Mouse (Mus musculus) midbrain, embryonic 16.5 days (tissue): ENCODE results near the gene Rnf227. TPM values are rescaled to one million over a fixed set of nuclear protein-coding genes. Genes with fewer than 3 reads are reported as not detected.

Experiments
- ATAC-seq: fragments of 200-750 bp; cut with Nextera tagmentation; 2 replicates; pipeline ENCODE4 v1.8.0; 2017; ENCODE audit warnings: moderate TSS enrichment
- H3K27ac ChIP-seq: fragments of 300-500 bp; sonication (generic); 2 replicates; pipeline ENCODE4 v1.5.1; 2014; ENCODE audit warnings: mild to moderate bottlenecking, low read length, mixed read lengths
- H3K27me3 ChIP-seq: fragments of 300-500 bp; sonication (generic); 2 replicates; pipeline ENCODE4 v1.6.1; 2014; ENCODE audit warnings: low read depth, low read length, mixed read lengths; ENCODE audit not compliant: control insufficient read depth, insufficient read depth
- H3K36me3 ChIP-seq: fragments of 300-500 bp; sonication (generic); 2 replicates; pipeline ENCODE4 v1.6.1; 2014; ENCODE audit warnings: mild to moderate bottlenecking, low read length, moderate library complexity, mixed read lengths; ENCODE audit not compliant: control insufficient read depth, insufficient read depth
- H3K4me1 ChIP-seq: fragments of 300-500 bp; sonication (generic); 2 replicates; pipeline ENCODE4 v1.6.1; 2014; ENCODE audit warnings: mild to moderate bottlenecking, low read length, mixed read lengths; ENCODE audit not compliant: control insufficient read depth, insufficient read depth
- H3K4me2 ChIP-seq: fragments of 300-500 bp; sonication (generic); 2 replicates; pipeline ENCODE4 v1.6.1; 2014; ENCODE audit warnings: mild to moderate bottlenecking, low read length, mixed read lengths
- H3K4me3 ChIP-seq: fragments of 300-500 bp; sonication (generic); 2 replicates; pipeline ENCODE4 v1.5.1; 2014; ENCODE audit warnings: low read depth, mild to moderate bottlenecking, low read length, moderate library complexity, mixed read lengths
- H3K9ac ChIP-seq: fragments of 300-500 bp; sonication (generic); 2 replicates; pipeline ENCODE4 v1.6.1; 2014; ENCODE audit warnings: low read depth, low read length, mixed read lengths
- H3K9me3 ChIP-seq: fragments of 300-500 bp; sonication (generic); replicated peaks from 2 replicates; pipeline ENCODE4 v1.6.1; 2014; ENCODE audit warnings: mild to moderate bottlenecking, low read length, mixed read lengths; ENCODE audit not compliant: control insufficient read depth, poor library complexity, severe bottlenecking
- WGBS: fragments of 180-500 bp; shearing (Covaris S2); extraction: QIAGEN DNeasy Blood & Tissue Kit; methylation state at CpG from one replicate; pipeline ENCODE4 v1.1.7; 2014; 5-methylcytosine and 5-hydroxymethylcytosine counted together
- polyA plus RNA-seq: library from polyadenylated mRNA; unstranded; fragments of >200 nt; fragmentation: Nextera tagmentation; extraction: Ambion mirVana; gene quantifications from 2 replicates; pipeline ENCODE4 v1.2.1, GENCODE M21; 2015

Rnf227 gene
- polyA plus RNA-seq, 1 experiment from 2014 or later, result 334 TPM

DNA sequence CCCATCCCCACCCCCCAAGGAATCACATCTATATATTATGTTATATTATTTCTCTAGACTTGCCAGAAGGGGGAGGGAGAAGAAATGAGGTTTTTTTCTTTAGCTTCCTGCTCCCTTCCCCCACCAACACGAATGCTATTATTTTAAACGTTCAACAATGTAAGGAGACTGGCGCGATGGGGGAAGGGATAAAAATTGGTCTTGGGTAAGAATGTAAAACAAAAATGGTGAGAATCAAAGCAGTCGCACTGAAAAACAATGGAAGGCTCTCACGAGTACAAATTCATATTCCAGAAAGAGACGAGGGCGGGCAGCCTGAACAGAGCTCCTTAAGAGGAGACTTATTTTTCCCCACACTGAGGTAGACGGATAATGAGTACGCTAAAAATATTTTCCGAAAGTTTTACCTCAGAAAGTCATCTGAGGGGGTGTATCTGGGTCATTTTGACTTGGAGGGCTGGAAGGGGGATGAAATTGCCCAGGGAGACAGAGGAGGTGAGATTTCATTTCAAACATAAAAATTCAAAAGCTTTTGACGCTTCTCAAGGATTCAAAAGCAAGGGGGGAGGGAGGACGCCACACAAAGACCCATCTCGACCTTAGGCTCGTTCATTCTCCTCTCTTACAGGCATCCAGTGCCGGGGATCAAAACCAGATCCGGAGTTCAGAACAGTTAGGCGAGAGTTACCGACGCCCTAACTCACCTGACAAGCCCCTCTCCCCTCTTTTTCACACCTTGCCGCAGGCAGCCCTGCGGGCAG is 26.8 kb downstream of the Rnf227 start:
- Histone ChIP-seq H3K4me1 (peaks cover 36% of the 10 kb centered on the region), H3K4me3 (peak overlapping the region; percentile 92), H3K9ac (peak overlapping the region; percentile 100), H3K27ac (peak overlapping the region; percentile 100), H3K27me3 (no peaks in the 10 kb centered on the region), H3K4me2 (peak overlapping the region; percentile 96), H3K9me3 (no peaks in the 10 kb centered on the region), H3K36me3 (peaks cover 12% of the 10 kb centered on the region; the same call in 1 of the 2 replicates)
- no peak for ATAC-seq
- under 1% methylated on average over 22 of the region's 22 CpGs for WGBS

DNA sequence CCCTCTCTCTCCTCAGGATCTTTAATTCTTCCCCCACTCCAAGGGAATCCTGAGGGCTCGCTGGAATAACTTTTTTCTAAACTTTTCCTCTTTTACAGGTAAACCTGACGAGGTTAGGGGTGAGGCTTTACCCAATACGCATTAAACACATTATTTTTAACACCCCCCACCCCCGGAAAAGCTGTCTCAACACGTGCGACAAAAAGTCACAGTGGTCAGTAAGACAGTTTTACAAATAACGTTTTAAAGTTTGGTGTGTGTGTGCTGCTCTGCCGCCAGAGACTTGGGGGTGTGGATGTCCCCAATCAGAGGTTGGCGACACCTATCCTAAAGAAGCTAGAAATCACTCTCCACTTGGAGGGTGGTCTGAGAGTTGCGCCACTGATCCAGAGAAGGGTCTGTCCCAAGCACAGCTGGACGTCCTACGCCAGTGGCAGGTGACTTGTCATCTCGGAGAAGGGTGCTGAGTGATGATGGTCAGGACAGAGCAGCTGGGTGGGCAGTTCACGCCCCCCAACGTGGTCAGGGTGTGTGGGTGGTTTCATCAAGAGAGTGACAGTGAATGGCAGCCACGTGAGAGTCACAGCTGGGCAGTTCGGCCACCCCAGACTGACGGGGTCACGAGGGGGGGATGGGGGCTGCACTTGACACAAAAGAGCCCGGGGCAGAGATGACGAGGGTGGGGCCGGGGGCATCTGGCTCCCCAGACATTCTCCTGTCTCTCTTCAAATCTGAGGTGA is 27.5 kb downstream of the Rnf227 start:
- H3K36me3 ChIP-seq, result 0 out of 2 replicates have a peak, but pooled peaks cover 8% of the 10 kb centered on the region
- peaks cover 39% of the 10 kb centered on the region for H3K4me1 ChIP-seq
- peak overlapping the region; percentile 100 for H3K9ac ChIP-seq
- H3K27me3 ChIP-seq, result no peaks in the 10 kb centered on the region
- H3K9me3 ChIP-seq, result no peaks in the 10 kb centered on the region
- WGBS, result 1% methylated on average over 22 of the region's 22 CpGs
- peak; percentile 8; the same call in 1 of the 2 replicates for ATAC-seq
- H3K27ac ChIP-seq, result peak overlapping the region; percentile 100
- peak overlapping the region; percentile 92 for H3K4me3 ChIP-seq
- H3K4me2 ChIP-seq, result peak overlapping the region; percentile 96

- H3K9ac ChIP-seq, result peak overlapping the region; percentile 100
- 0 out of 2 replicates have a peak, but pooled peaks cover under 1% of the 10 kb centered on the region for H3K36me3 ChIP-seq
- ATAC-seq, result peak; percentile 6; the same call in 1 of the 2 replicates
- no peaks in the 10 kb centered on the region for H3K9me3 ChIP-seq
- H3K4me2 ChIP-seq, result peak overlapping the region; percentile 96
- no peaks in the 10 kb centered on the region for H3K27me3 ChIP-seq
- H3K4me3 ChIP-seq, result peak overlapping the region; percentile 92
- H3K27ac ChIP-seq, result peak overlapping the region; percentile 100
- peaks cover 39% of the 10 kb centered on the region for H3K4me1 ChIP-seq
- under 1% methylated on average over 46 of the region's 106 CpGs for WGBS
These were observed 28.3 kb downstream of the Rnf227 start for GRCm38 (mm10) chr11:69368356-69369214.

- Histone ChIP-seq H3K4me2 (peak within 1 kb of the TSS; percentile 96), H3K4me1 (peaks cover 37% of the 10 kb centered on the region), H3K36me3 (no peaks in the 10 kb centered on the region), H3K9ac (peak within 1 kb of the TSS; percentile 100), H3K27ac (peak within 1 kb of the TSS; percentile 100), H3K9me3 (no peaks in the 10 kb centered on the region), H3K4me3 (peak within 1 kb of the TSS; percentile 92), H3K27me3 (no peaks in the 10 kb centered on the region)
- ATAC-seq, result no peak
- WGBS, result 4% methylated on average over 8 of the region's 34 CpGs
These were observed 29.1 kb downstream of the Rnf227 start, which contains the start of gene Chd3 for GRCm38 (mm10) chr11:69369215-69369989. Gene Chd3 (minus strand): TSS chr11:69369406.

DNA sequence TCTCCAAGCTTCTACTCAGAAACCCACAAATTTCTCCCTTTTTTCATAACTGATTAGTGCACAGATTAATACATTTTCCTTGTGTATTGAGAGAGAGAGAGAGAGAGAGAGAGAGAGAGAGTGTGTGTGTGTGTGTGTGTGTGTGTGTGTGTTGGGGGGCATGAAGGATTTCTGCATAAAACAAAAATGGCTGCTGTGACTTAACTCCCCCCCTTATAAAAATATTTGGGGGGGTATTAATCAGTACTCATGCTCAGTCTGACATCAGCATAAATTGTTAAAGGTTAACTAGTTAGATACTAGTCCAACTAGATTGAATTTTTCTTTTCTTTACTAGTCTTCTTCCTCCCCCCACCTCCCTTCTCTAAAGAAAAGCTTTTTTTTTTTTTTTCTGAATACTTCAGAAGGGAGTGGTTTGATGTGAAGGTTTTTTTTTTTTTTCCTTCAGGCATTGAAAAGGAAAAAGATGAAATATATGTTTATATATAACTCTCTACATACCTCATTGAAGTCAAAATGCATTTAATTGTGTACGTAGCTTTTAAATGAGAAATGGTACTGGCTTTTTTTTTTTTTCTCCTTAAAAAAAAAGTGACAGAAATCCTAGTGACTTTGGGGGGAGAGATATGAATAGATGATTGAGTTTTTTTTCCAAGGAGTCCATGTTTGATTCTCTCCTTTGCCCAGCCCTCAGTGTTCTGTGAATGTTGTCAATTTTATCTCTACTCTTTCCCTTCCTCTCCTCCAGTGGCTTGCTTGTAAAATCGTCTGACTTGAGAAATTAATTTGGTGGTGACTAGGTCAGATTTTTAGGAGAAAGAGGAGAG is 29.9 kb downstream of the Rnf227 start:
- no peaks in the 10 kb centered on the region for H3K27me3 ChIP-seq
- H3K4me2 ChIP-seq, result peak overlapping the region; percentile 96
- peaks cover 29% of the 10 kb centered on the region for H3K4me1 ChIP-seq
- 13% methylated on average over 2 of the region's 2 CpGs for WGBS
- peak overlapping the region; percentile 100 for H3K27ac ChIP-seq
- H3K36me3 ChIP-seq, result no peaks in the 10 kb centered on the region
- peak overlapping the region; percentile 100 for H3K9ac ChIP-seq
- H3K4me3 ChIP-seq, result peak overlapping the region; percentile 92
- ATAC-seq, result no peak
- H3K9me3 ChIP-seq, result no peaks in the 10 kb centered on the region

- H3K4me2 ChIP-seq, result peak overlapping the region; percentile 39
- H3K27ac ChIP-seq, result peak overlapping the region; percentile 77
- H3K36me3 ChIP-seq, result no peaks in the 10 kb centered on the region
- H3K4me3 ChIP-seq, result peak overlapping the region; percentile 17
- no peak for ATAC-seq
- no peaks in the 10 kb centered on the region for H3K9me3 ChIP-seq
- 11% methylated on average over 9 of the region's 9 CpGs for WGBS
- H3K4me1 ChIP-seq, result peaks cover 23% of the 10 kb centered on the region
- 0 out of 2 replicates have a peak overlapping the region, but pooled peaks have one; percentile 28 for H3K9ac ChIP-seq
- no peaks in the 10 kb centered on the region for H3K27me3 ChIP-seq
These were observed 30.6 kb downstream of the Rnf227 start for GRCm38 (mm10) chr11:69370817-69371215.

GRCm38 (mm10) chr11:69371601-69372000 is 31.3 kb downstream of the Rnf227 start:
- peak overlapping the region; percentile 77 for H3K27ac ChIP-seq
- ATAC-seq, result no peak
- H3K9me3 ChIP-seq, result no peaks in the 10 kb centered on the region
- H3K9ac ChIP-seq, result peak overlapping the region; percentile 36
- peaks cover 19% of the 10 kb centered on the region for H3K4me1 ChIP-seq
- no peaks in the 10 kb centered on the region for H3K36me3 ChIP-seq
- peak overlapping the region; percentile 39 for H3K4me2 ChIP-seq
- no peaks in the 10 kb centered on the region for H3K27me3 ChIP-seq
- H3K4me3 ChIP-seq, result no peak overlapping the region
- WGBS, result 27% methylated on average over 12 of the region's 12 CpGs
